10 mouse cellular contexts compared by ENCODE assay signal in genomic region chr16:25039904-25040303, GRCm38 (mm10).
A peak's percentile ranks its signal among the peaks of the same experiment; 100 is the strongest.
DNase-seq lines count a peak whose midpoint lies in the region; ATAC-seq and TF ChIP-seq lines count a peak whose summit lies in the region.
"Had no signal": no experiment of that assay in that cellular context is flagged by ENCODE, and none has a peak within 500 bp of the region (broad histone marks: within the 10 kb centered on the region; RNA-seq: fewer than 3 reads in every experiment).

No protein-coding gene starts in this region.

- H3K36me3 ChIP-seq in lung, embryonic 14.5 days (ENCODE audit: insufficient read depth), result no peaks in the 10 kb centered on the region
- H3K36me3 ChIP-seq in liver, embryonic 12.5 days, result no peaks in the 10 kb centered on the region
- no peaks in the 10 kb centered on the region for H3K36me3 ChIP-seq in intestine, embryonic 15.5 days
- H3K36me3 ChIP-seq: limb, embryonic 12.5 days had no signal

- WGBS in lung, embryonic 14.5 days, result 26% methylated on average over 10 of the region's 10 CpGs
- 54% methylated on average over 10 of the region's 10 CpGs for WGBS in lung, adult 2 months
- 51% methylated on average over 10 of the region's 10 CpGs for WGBS in liver, embryonic 12.5 days (ENCODE audit: insufficient replicate concordance)
- 49% methylated on average over 10 of the region's 10 CpGs for WGBS in intestine, embryonic 15.5 days

- TF ChIP-seq POLR2A in lung, adult 2 months (IDR thresholded peaks at IDR 0.05; ENCODE audit: borderline replicate concordance, extremely low read depth, low read depth, low read length), result no peak

- no peaks in the 10 kb centered on the region for H3K27me3 ChIP-seq in lung, embryonic 14.5 days (ENCODE audit: insufficient read depth, low read length)
- peaks cover 3% of the 10 kb centered on the region; the same call in 1 of the 2 replicates for H3K27me3 ChIP-seq in liver, embryonic 12.5 days (replicated peaks)
- no peaks in the 10 kb centered on the region for H3K27me3 ChIP-seq in intestine, embryonic 15.5 days (replicated peaks)
- H3K27me3 ChIP-seq: limb, embryonic 12.5 days had no signal

- no peaks in the 10 kb centered on the region for H3K4me1 ChIP-seq in lung, embryonic 14.5 days (ENCODE audit: insufficient read depth)
- peaks cover 2% of the 10 kb centered on the region; the same call in 1 of the 2 replicates for H3K4me1 ChIP-seq in lung, adult 2 months (ENCODE audit: control insufficient read depth, insufficient read depth, low read length)
- no peaks in the 10 kb centered on the region for H3K4me1 ChIP-seq in liver, embryonic 12.5 days
- H3K4me1 ChIP-seq in intestine, embryonic 15.5 days (replicated peaks), result 0 out of 2 replicates have a peak, but pooled peaks cover 8% of the 10 kb centered on the region

- no peaks in the 10 kb centered on the region for H3K9me3 ChIP-seq in lung, embryonic 14.5 days (ENCODE audit: low read depth, low read length)
- no peaks in the 10 kb centered on the region for H3K9me3 ChIP-seq in liver, embryonic 12.5 days (replicated peaks)
- no peaks in the 10 kb centered on the region for H3K9me3 ChIP-seq in intestine, embryonic 15.5 days
- H3K9me3 ChIP-seq: limb, embryonic 12.5 days had no signal

- H3K27ac ChIP-seq in lung, embryonic 14.5 days (ENCODE audit: low read depth), result no peak overlapping the region
- no peak overlapping the region for H3K27ac ChIP-seq in liver, embryonic 12.5 days
- no peak overlapping the region for H3K27ac ChIP-seq in intestine, embryonic 15.5 days
- H3K27ac ChIP-seq: limb, embryonic 12.5 days; stomach, postnatal 0 days had no signal

- TF ChIP-seq CTCF in lung, embryonic 14.5 days (IDR thresholded peaks at IDR 0.05; ENCODE audit: low read depth), result no peak
- no peak for TF ChIP-seq CTCF in lung, adult 2 months (IDR thresholded peaks at IDR 0.05; ENCODE audit: insufficient read depth, low read length)

- peak; percentile 93 to 95 for DNase-seq in cerebellum, postnatal 10 days
- DNase-seq in cerebellum, adult 9-10 months, result no peak
- DNase-seq in lung, embryonic 14.5 days, result peak; percentile 49
- no peak for DNase-seq in lung, adult 2 months
- DNase-seq in frontal cortex, postnatal 36 days (ENCODE audit: low spot score in 2 of 2), result peak; percentile 53 to 74
- DNase-seq in right cerebral cortex, postnatal 25 days, result peak; percentile 70

- H3K4me2 ChIP-seq in lung, embryonic 14.5 days, result no peak overlapping the region
- H3K4me2 ChIP-seq in liver, embryonic 12.5 days, result no peak overlapping the region
- H3K4me2 ChIP-seq in intestine, embryonic 15.5 days (replicated peaks), result no peak overlapping the region
- H3K4me2 ChIP-seq: limb, embryonic 12.5 days had no signal

- no peak overlapping the region for H3K4me3 ChIP-seq in lung, embryonic 14.5 days (ENCODE audit: low read depth, low read length)
- H3K4me3 ChIP-seq in lung, adult 2 months (replicated peaks; ENCODE audit: extremely low read depth, low read depth, low read length), result no peak overlapping the region
- no peak overlapping the region for H3K4me3 ChIP-seq in liver, embryonic 12.5 days
- no peak overlapping the region for H3K4me3 ChIP-seq in intestine, embryonic 15.5 days (replicated peaks)
- H3K4me3 ChIP-seq: limb, embryonic 12.5 days had no signal

- ATAC-seq in lung, embryonic 14.5 days (ENCODE audit: insufficient read depth), result peak; percentile 51; the same call in 1 of the 2 replicates
- no peak for ATAC-seq in liver, embryonic 12.5 days
- ATAC-seq in intestine, embryonic 15.5 days, result no peak

- no peak overlapping the region for H3K9ac ChIP-seq in lung, embryonic 14.5 days
- H3K9ac ChIP-seq in liver, embryonic 12.5 days, result no peak overlapping the region
- H3K9ac ChIP-seq in intestine, embryonic 15.5 days, result no peak overlapping the region
- H3K9ac ChIP-seq: limb, embryonic 12.5 days had no signal

Comparison
In these comparisons a context has a peak if more than half of its experiments do, and no peak if none do; other contexts are left out.
1. DNase-seq: peak in cerebellum, postnatal 10 days (2 of 2), lung, embryonic 14.5 days (single experiment), frontal cortex, postnatal 36 days (2 of 2) and right cerebral cortex, postnatal 25 days (single experiment); none in cerebellum, adult 9-10 months (single experiment) and lung, adult 2 months (single experiment).